Mouse (Mus musculus): ENCODE data around the gene Herc1.

GRCm38 (mm10) chr9:66307341-66307740 is 42.9 kb upstream of the Herc1 start:
- TF ChIP-seq CTCF (IDR thresholded peaks at IDR 0.05; ENCODE audit: extremely low read depth, insufficient read depth, low read length), result no peak
- TF ChIP-seq POLR2A (IDR thresholded peaks at IDR 0.05; ENCODE audit: extremely low read depth, insufficient read depth, low read length), result no peak
